8 mouse cellular contexts compared by ENCODE assay signal in the genomic region with DNA sequence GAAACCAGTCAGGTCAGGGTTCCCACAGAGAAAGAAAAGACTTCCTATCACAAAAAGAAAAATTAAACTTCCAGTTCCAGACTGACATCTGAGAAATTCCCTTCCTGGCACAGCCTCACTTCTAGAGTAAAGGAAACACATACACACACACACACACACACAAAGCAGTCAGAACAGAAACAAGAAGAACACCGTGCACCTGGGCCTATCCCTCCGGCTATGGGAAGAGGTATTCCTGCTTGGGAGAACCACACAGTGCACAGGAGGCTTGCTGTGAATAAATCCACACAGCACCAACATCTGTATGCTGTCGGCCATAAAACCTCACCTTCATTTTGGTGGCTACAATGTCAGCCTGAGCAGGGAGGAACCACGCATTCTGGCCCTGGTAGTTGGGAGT. TPM values are rescaled to one million over a fixed set of nuclear protein-coding genes. Genes with fewer than 3 reads are reported as not detected.
DNase-seq lines count a peak whose midpoint lies in the region; ATAC-seq and TF ChIP-seq lines count a peak whose summit lies in the region.

No protein-coding gene starts in this region.

- H3K4me1 ChIP-seq in heart, embryonic 13.5 days = peaks cover 35% of the 10 kb centered on the region
- H3K4me1 ChIP-seq in MEL (ENCODE audit: control insufficient read depth in 1 of 2, insufficient read depth in 2 of 2, low read length in 2 of 2) = peaks cover 5 to 27% of the 10 kb centered on the region in 2 experiments; a peak in 3 of 4 replicates
- peaks cover 38% of the 10 kb centered on the region for H3K4me1 ChIP-seq in hindbrain, embryonic 15.5 days (replicated peaks)
- H3K4me1 ChIP-seq in midbrain, embryonic 12.5 days = peaks cover 26% of the 10 kb centered on the region

- intact Hi-C loops in heart, postnatal 14 days (cut with DNase I) = no loop called here

- 0 out of 2 replicates have a peak overlapping the region, but pooled peaks have one; percentile 97 for H3K27ac ChIP-seq in heart, embryonic 13.5 days (replicated peaks)
- peak overlapping the region; percentile 91 for H3K27ac ChIP-seq in MEL (ENCODE audit: control insufficient read depth, low read depth, low read length)
- H3K27ac ChIP-seq in hindbrain, embryonic 15.5 days (replicated peaks) = peak overlapping the region; percentile 85; the same call in 1 of the 2 replicates
- no peak overlapping the region for H3K27ac ChIP-seq in midbrain, embryonic 12.5 days (replicated peaks)

- H3K79me2 ChIP-seq in MEL (ENCODE audit: control insufficient read depth, insufficient read depth, low read length, poor library complexity) = peaks cover 34% of the 10 kb centered on the region

- no peak for TF ChIP-seq EP300 in MEL (IDR thresholded peaks at IDR 0.05; ENCODE audit: low read depth in 1 of 2, low read length in 2 of 2)

- TF ChIP-seq POLR2A in MEL (IDR thresholded peaks at IDR 0.05; ENCODE audit: control insufficient read depth in 1 of 2, insufficient read depth in 1 of 2, low read depth in 1 of 2, low read length in 2 of 2, poor library complexity in 1 of 2) = no peak

- peak overlapping the region; percentile 94 for H3K4me3 ChIP-seq in heart, embryonic 13.5 days
- H3K4me3 ChIP-seq in MEL (ENCODE audit: control insufficient read depth in 1 of 2, insufficient read depth in 1 of 2, low read depth in 2 of 2, low read length in 2 of 2) = peak overlapping the region; percentile 82 to 88
- H3K4me3 ChIP-seq in hindbrain, embryonic 15.5 days = peak overlapping the region; percentile 51; the same call in 1 of the 2 replicates
- peak overlapping the region; percentile 61 for H3K4me3 ChIP-seq in midbrain, embryonic 12.5 days

- H3K9ac ChIP-seq in heart, embryonic 13.5 days = peak overlapping the region; percentile 96
- peak overlapping the region; percentile 90 for H3K9ac ChIP-seq in MEL (ENCODE audit: control insufficient read depth, low read depth, low read length, poor library complexity, severe bottlenecking)
- H3K9ac ChIP-seq in hindbrain, embryonic 15.5 days = 0 out of 2 replicates have a peak overlapping the region, but pooled peaks have one; percentile 30
- H3K9ac ChIP-seq in midbrain, embryonic 12.5 days (replicated peaks) = peak overlapping the region; percentile 34; the same call in 1 of the 2 replicates

- 73% methylated on average over 4 of the region's 4 CpGs for WGBS in heart, embryonic 13.5 days
- WGBS in hindbrain, embryonic 15.5 days = 79% methylated on average over 4 of the region's 4 CpGs
- 86% methylated on average over 4 of the region's 4 CpGs for WGBS in midbrain, embryonic 12.5 days

- peaks cover 57% of the 10 kb centered on the region for H3K36me3 ChIP-seq in heart, embryonic 13.5 days
- H3K36me3 ChIP-seq in MEL (ENCODE audit: control insufficient read depth in 1 of 2, insufficient read depth in 2 of 2, low read length in 2 of 2) = peaks cover 19 to 28% of the 10 kb centered on the region in 2 experiments
- peaks cover 55% of the 10 kb centered on the region for H3K36me3 ChIP-seq in hindbrain, embryonic 15.5 days
- H3K36me3 ChIP-seq in midbrain, embryonic 12.5 days = peaks cover 50% of the 10 kb centered on the region

- no peak for ATAC-seq in heart, embryonic 13.5 days (ENCODE audit: extremely low read depth, insufficient number of reproducible peaks, low FRiP score, low TSS enrichment)
- no peak for ATAC-seq in hindbrain, embryonic 15.5 days (ENCODE audit: low FRiP score, low read depth)
- ATAC-seq in midbrain, embryonic 12.5 days (ENCODE audit: low FRiP score, low read depth) = no peak
- ATAC-seq in cerebellum, adult (ENCODE audit: insufficient number of reproducible peaks, low FRiP score, low TSS enrichment) = no peak

- H3K27me3 ChIP-seq in heart, embryonic 13.5 days (replicated peaks) = no peaks in the 10 kb centered on the region
- H3K27me3 ChIP-seq in MEL (ENCODE audit: control insufficient read depth in 1 of 2, insufficient read depth in 2 of 2, low read length in 2 of 2) = no peaks in the 10 kb centered on the region
- no peaks in the 10 kb centered on the region for H3K27me3 ChIP-seq in hindbrain, embryonic 15.5 days
- H3K27me3 ChIP-seq in midbrain, embryonic 12.5 days = no peaks in the 10 kb centered on the region

- TF ChIP-seq RAD21 in MEL (IDR thresholded peaks at IDR 0.05; ENCODE audit: low read depth, low read length) = no peak

- no peak for TF ChIP-seq CTCF in MEL (IDR thresholded peaks at IDR 0.05 in 2 of 3, conservative IDR thresholded peaks at IDR 0.05 in 1 of 3; ENCODE audit: control insufficient read depth in 1 of 3, insufficient read depth in 1 of 3, low read depth in 2 of 3, low read length in 3 of 3, poor library complexity in 1 of 3, severe bottlenecking in 1 of 3)

- H3K4me2 ChIP-seq in heart, embryonic 13.5 days = peak overlapping the region; percentile 86
- H3K4me2 ChIP-seq in hindbrain, embryonic 15.5 days = peak overlapping the region; percentile 63
- H3K4me2 ChIP-seq in midbrain, embryonic 12.5 days (replicated peaks) = peak overlapping the region; percentile 73

- no peaks in the 10 kb centered on the region for H3K9me3 ChIP-seq in heart, embryonic 13.5 days
- H3K9me3 ChIP-seq in MEL (replicated peaks; ENCODE audit: insufficient read depth, low read length) = no peaks in the 10 kb centered on the region
- no peaks in the 10 kb centered on the region for H3K9me3 ChIP-seq in hindbrain, embryonic 15.5 days
- no peaks in the 10 kb centered on the region for H3K9me3 ChIP-seq in midbrain, embryonic 12.5 days

- DNase-seq in heart, postnatal 14 days = no peak
- no peak for DNase-seq in MEL (ENCODE audit: low read depth, low spot score)
- no peak for DNase-seq in left cerebral cortex, adult 18-20 months (ENCODE audit: low spot score in 2 of 2)
- no peak for DNase-seq in right cerebral cortex, postnatal 14 days

TF ChIP-seq in MEL, 35 proteins besides CTCF, POLR2A, EP300 and RAD21 (continues in another document):
- TF ChIP-seq SIN3A (IDR thresholded peaks at IDR 0.05; ENCODE audit: low read length) = no peak; the same call in 1 of the 2 replicates
- TF ChIP-seq POLR2AphosphoS5 (IDR thresholded peaks at IDR 0.05; ENCODE audit: borderline replicate concordance, low read depth, low read length) = no peak
- TF ChIP-seq ZKSCAN1 (IDR thresholded peaks at IDR 0.05; ENCODE audit: low read depth, low read length) = no peak
- no peak for TF ChIP-seq NELFE (IDR thresholded peaks at IDR 0.05; ENCODE audit: low read depth, low read length)
- no peak for TF ChIP-seq MYC (IDR thresholded peaks at IDR 0.05; ENCODE audit: low read depth, low read length)
- no peak for TF ChIP-seq CHD2 (IDR thresholded peaks at IDR 0.05; ENCODE audit: low read length)

RNA-seq across cellular contexts. Expression of a gene that starts 11.7 kb away (rescaled TPM):
- 72.8 and 74.8 TPM in 2 replicates for polyA plus RNA-seq in heart, embryonic 13.5 days (2015; fragmentation: Nextera tagmentation; extraction: Ambion mirVana)
- total RNA-seq in heart, postnatal 14 days (2021) = 10 to 100 TPM; 39.8 to 50.9 TPM
- 164 and 253 TPM in 2 replicates for total RNA-seq in MEL (2012; rRNA removed)
- polyA plus RNA-seq in MEL (2012; ENCODE audit: insufficient read depth in 1 of 2, insufficient read length in 2 of 2, low read depth in 1 of 2, low replicate concordance in 2 of 2, missing spikeins in 1 of 2) = 100 to 1,000 TPM; 428 to 670 TPM
- polyA plus RNA-seq in hindbrain, embryonic 15.5 days (2015; fragmentation: Nextera tagmentation; extraction: Ambion mirVana) = 170 and 175 TPM in 2 replicates
- 138 and 150 TPM in 2 replicates for polyA plus RNA-seq in midbrain, embryonic 12.5 days (2016; fragmentation: Nextera tagmentation; extraction: Ambion mirVana)
- total RNA-seq in left cerebral cortex, adult 18-20 months (2021) = 100 to 1,000 TPM; 148 to 152 TPM

RNA-seq across cellular contexts. Expression of a gene that starts 24.1 kb away (rescaled TPM):
- polyA plus RNA-seq in heart, embryonic 13.5 days (2015; fragmentation: Nextera tagmentation; extraction: Ambion mirVana) = 54.1 and 60.0 TPM in 2 replicates
- total RNA-seq in heart, postnatal 14 days (2021) = 10 to 100 TPM; 19.1 to 20.1 TPM
- 158 and 208 TPM in 2 replicates for total RNA-seq in MEL (2012; rRNA removed)
- polyA plus RNA-seq in MEL (2012; ENCODE audit: insufficient read depth in 1 of 2, insufficient read length in 2 of 2, low read depth in 1 of 2, low replicate concordance in 2 of 2, missing spikeins in 1 of 2) = 100 to 1,000 TPM; 208 to 803 TPM
- polyA plus RNA-seq in hindbrain, embryonic 15.5 days (2015; fragmentation: Nextera tagmentation; extraction: Ambion mirVana) = 91.9 and 96.1 TPM in 2 replicates
- 78.5 and 80.7 TPM in 2 replicates for polyA plus RNA-seq in midbrain, embryonic 12.5 days (2016; fragmentation: Nextera tagmentation; extraction: Ambion mirVana)
- 10 to 100 TPM; 46.9 to 50.5 TPM for total RNA-seq in left cerebral cortex, adult 18-20 months (2021)

RNA-seq across cellular contexts. Expression of a gene that starts 29.0 kb away (rescaled TPM):
- polyA plus RNA-seq in heart, embryonic 13.5 days (2015; fragmentation: Nextera tagmentation; extraction: Ambion mirVana) = 1.3 and 1.4 TPM in 2 replicates
- under 1 TPM in 1 of 2 experiments, not detected in 1; 0.95 TPM for total RNA-seq in heart, postnatal 14 days (2021)
- 3.0 and 3.3 TPM in 2 replicates for total RNA-seq in MEL (2012; rRNA removed)
- polyA plus RNA-seq in MEL (2012; ENCODE audit: insufficient read depth in 1 of 2, insufficient read length in 2 of 2, low read depth in 1 of 2, low replicate concordance in 2 of 2, missing spikeins in 1 of 2) = 1 to 10 TPM in 1 of 2 experiments, not detected in 1; 4.3 TPM
- polyA plus RNA-seq in hindbrain, embryonic 15.5 days (2015; fragmentation: Nextera tagmentation; extraction: Ambion mirVana) = 1.3 and 1.7 TPM in 2 replicates
- 3.3 and 4.5 TPM in 2 replicates for polyA plus RNA-seq in midbrain, embryonic 12.5 days (2016; fragmentation: Nextera tagmentation; extraction: Ambion mirVana)
- total RNA-seq in left cerebral cortex, adult 18-20 months (2021) = 1 to 10 TPM in 1 of 2 experiments, under 1 TPM in 1; 0.94 to 1.5 TPM

RNA-seq across cellular contexts. Expression of a gene that starts 29.7 kb away (rescaled TPM):
- 81.1 and 87.5 TPM in 2 replicates for polyA plus RNA-seq in heart, embryonic 13.5 days (2015; fragmentation: Nextera tagmentation; extraction: Ambion mirVana)
- total RNA-seq in heart, postnatal 14 days (2021) = 10 to 100 TPM; 37.4 to 40.5 TPM
- 27.5 and 28.7 TPM in 2 replicates for total RNA-seq in MEL (2012; rRNA removed)
- polyA plus RNA-seq in MEL (2012; ENCODE audit: insufficient read depth in 1 of 2, insufficient read length in 2 of 2, low read depth in 1 of 2, low replicate concordance in 2 of 2, missing spikeins in 1 of 2) = 10 to 100 TPM in 1 of 2 experiments, not detected in 1; 50.0 TPM
- 113 and 122 TPM in 2 replicates for polyA plus RNA-seq in hindbrain, embryonic 15.5 days (2015; fragmentation: Nextera tagmentation; extraction: Ambion mirVana)
- polyA plus RNA-seq in midbrain, embryonic 12.5 days (2016; fragmentation: Nextera tagmentation; extraction: Ambion mirVana) = 121 and 127 TPM in 2 replicates
- total RNA-seq in left cerebral cortex, adult 18-20 months (2021) = 10 to 100 TPM; 70.1 to 72.7 TPM

RNA-seq across cellular contexts. Expression of a gene that starts 45.4 kb away (rescaled TPM):
- polyA plus RNA-seq in heart, embryonic 13.5 days (2015; fragmentation: Nextera tagmentation; extraction: Ambion mirVana) = 123 and 124 TPM in 2 replicates
- total RNA-seq in heart, postnatal 14 days (2021) = 10 to 100 TPM; 59.3 to 59.5 TPM
- 107 and 122 TPM in 2 replicates for total RNA-seq in MEL (2012; rRNA removed)
- 100 to 1,000 TPM; 231 to 296 TPM for polyA plus RNA-seq in MEL (2012; ENCODE audit: insufficient read depth in 1 of 2, insufficient read length in 2 of 2, low read depth in 1 of 2, low replicate concordance in 2 of 2, missing spikeins in 1 of 2)
- 142 and 145 TPM in 2 replicates for polyA plus RNA-seq in hindbrain, embryonic 15.5 days (2015; fragmentation: Nextera tagmentation; extraction: Ambion mirVana)
- polyA plus RNA-seq in midbrain, embryonic 12.5 days (2016; fragmentation: Nextera tagmentation; extraction: Ambion mirVana) = 210 and 224 TPM in 2 replicates
- total RNA-seq in left cerebral cortex, adult 18-20 months (2021) = 10 to 100 TPM; 78.1 to 88.5 TPM

Comparison
In these comparisons a context has a peak if more than half of its experiments do, and no peak if none do; other contexts are left out.
1. H3K9ac ChIP-seq: peak in every context shown above with its lines; median percentile 96 in heart, embryonic 13.5 days; 90 in MEL; 34 in midbrain, embryonic 12.5 days; 30 in hindbrain, embryonic 15.5 days.